Mouse (Mus musculus) cerebellum, adult 9-10 months (tissue): ENCODE measurements at regions not wholly inside any gene's neighbourhood (a gene's known extent, or its start where the extent isn't known, plus 50 kb on each side); places are given as distances from the start of the nearest gene placed in this dataset.
A peak's percentile ranks its signal among the peaks of the same experiment; 100 is the strongest.
"Not testable (repeated sequence)": the region's sequence is repeated elsewhere in the genome, so short reads cannot be mapped to it uniquely, and the experiment has no call there.

Source experiments
- DNase-seq: peaks from one replicate; pipeline ENCODE4 v3.0.0; 2022

GRCm38 (mm10) chr1:193513929-193514710, 144.0 kb upstream of the Camk1g start:
- DNase-seq = no peak

GRCm38 (mm10) chr1:193510066-193510793, 140.1 kb upstream of the Camk1g start:
- no peak for DNase-seq

GRCm38 (mm10) chr1:193508271-193508670, 138.2 kb upstream of the Camk1g start:
- DNase-seq = no peak

- DNase-seq = no peak
Measured at GRCm38 (mm10) chr1:193506991-193507390, 136.9 kb upstream of the Camk1g start.

GRCm38 (mm10) chr1:193505381-193505780, 135.3 kb upstream of the Camk1g start:
- no peak for DNase-seq

- no peak for DNase-seq
Measured at GRCm38 (mm10) chr1:193504611-193505010, 134.5 kb upstream of the Camk1g start.

GRCm38 (mm10) chr1:193503624-193504325, 133.7 kb upstream of the Camk1g start:
- peak; percentile 28 for DNase-seq

GRCm38 (mm10) chr1:193496265-193497183, 126.4 kb upstream of the Camk1g start:
- DNase-seq = no peak

- no peak for DNase-seq
Measured at GRCm38 (mm10) chr1:193488039-193488438, 117.9 kb upstream of the Camk1g start.

GRCm38 (mm10) chr1:193486668-193487067, 116.6 kb upstream of the Camk1g start:
- DNase-seq = not testable (repeated sequence)

GRCm38 (mm10) chr1:193484977-193485376, 114.9 kb upstream of the Camk1g start:
- DNase-seq = no peak

GRCm38 (mm10) chr1:193477298-193477697, 107.2 kb upstream of the Camk1g start:
- DNase-seq = no peak

- DNase-seq = no peak
Measured at GRCm38 (mm10) chr1:193476805-193477204, 106.7 kb upstream of the Camk1g start.

GRCm38 (mm10) chr1:193466306-193466705, 96.2 kb upstream of the Camk1g start:
- DNase-seq = no peak

- no peak for DNase-seq
Measured at GRCm38 (mm10) chr1:193459735-193460134, 89.6 kb upstream of the Camk1g start.

- no peak for DNase-seq
Measured at GRCm38 (mm10) chr1:193457908-193458307, 87.8 kb upstream of the Camk1g start.

- no peak for DNase-seq
Measured at GRCm38 (mm10) chr1:193453654-193454053, 83.6 kb upstream of the Camk1g start.

- no peak for DNase-seq
Measured at GRCm38 (mm10) chr1:193451471-193452135, 81.5 kb upstream of the Camk1g start.

- no peak for DNase-seq
Measured at GRCm38 (mm10) chr1:193450814-193451213, 80.7 kb upstream of the Camk1g start.

- DNase-seq = no peak
Measured at GRCm38 (mm10) chr1:193450201-193450600, 80.1 kb upstream of the Camk1g start.

- DNase-seq = peak; percentile 75
Measured at GRCm38 (mm10) chr1:193449394-193450103, 79.5 kb upstream of the Camk1g start.
